Mouse (Mus musculus): ENCODE measurements at regions not wholly inside any gene's neighbourhood (a gene's known extent, or its start where the extent isn't known, plus 50 kb on each side); places are given as distances from the start of the nearest gene placed in this dataset.

- Histone ChIP-seq H3K9me3 (replicated peaks; ENCODE audit: insufficient read depth, low read length) (no peaks in the 10 kb centered on the region), H3K9ac (ENCODE audit: control insufficient read depth, low read depth, low read length, poor library complexity, severe bottlenecking) (no peak overlapping the region), H3K27me3 (ENCODE audit: control insufficient read depth in 1 of 2, insufficient read depth in 2 of 2, low read length in 2 of 2) (peaks cover 0 to 11% of the 10 kb centered on the region in 2 experiments; a peak in 3 of 4 replicates), H3K79me2 (ENCODE audit: control insufficient read depth, insufficient read depth, low read length, poor library complexity) (no peaks in the 10 kb centered on the region), H3K4me1 (ENCODE audit: control insufficient read depth in 1 of 2, insufficient read depth in 2 of 2, low read length in 2 of 2) (no peaks in the 10 kb centered on the region), H3K4me3 (ENCODE audit: control insufficient read depth in 1 of 2, insufficient read depth in 1 of 2, low read depth in 2 of 2, low read length in 2 of 2) (no peak overlapping the region), H3K36me3 (ENCODE audit: control insufficient read depth in 1 of 2, insufficient read depth in 2 of 2, low read length in 2 of 2) (no peaks in the 10 kb centered on the region), H3K27ac (ENCODE audit: control insufficient read depth, low read depth, low read length) (no peak overlapping the region)
- no peak for DNase-seq (ENCODE audit: low read depth, low spot score)
- TF ChIP-seq TCF12 (IDR thresholded peaks at IDR 0.05; ENCODE audit: low read depth, low read length), result no peak
- no peak for TF ChIP-seq TAL1 (IDR thresholded peaks at IDR 0.05; ENCODE audit: low read length)
- TF ChIP-seq ELF1 (IDR thresholded peaks at IDR 0.05; ENCODE audit: low read depth, low read length), result no peak
- TF ChIP-seq POLR2A (IDR thresholded peaks at IDR 0.05; ENCODE audit: control insufficient read depth in 1 of 2, insufficient read depth in 1 of 2, low read depth in 1 of 2, low read length in 2 of 2, poor library complexity in 1 of 2), result no peak
- TF ChIP-seq GATA1 (IDR thresholded peaks at IDR 0.05; ENCODE audit: low read depth, low read length), result no peak
- no peak for TF ChIP-seq E2F4 (IDR thresholded peaks at IDR 0.05; ENCODE audit: borderline replicate concordance, low read depth, low read length)
- TF ChIP-seq MXI1 (IDR thresholded peaks at IDR 0.05; ENCODE audit: low read depth, low read length), result no peak
- no peak for TF ChIP-seq GABPA (IDR thresholded peaks at IDR 0.05; ENCODE audit: low read depth, low read length)
- TF ChIP-seq RCOR1 (IDR thresholded peaks at IDR 0.05; ENCODE audit: low read depth, low read length), result no peak
- no peak for TF ChIP-seq MAX (IDR thresholded peaks at IDR 0.05; ENCODE audit: low read length)
- TF ChIP-seq JUND (IDR thresholded peaks at IDR 0.05; ENCODE audit: low read depth, low read length), result no peak
- no peak for TF ChIP-seq SIN3A (IDR thresholded peaks at IDR 0.05; ENCODE audit: low read length)
- no peak for TF ChIP-seq HCFC1 (IDR thresholded peaks at IDR 0.05; ENCODE audit: low read depth, low read length)
- no peak for TF ChIP-seq POLR2AphosphoS2 (IDR thresholded peaks at IDR 0.05; ENCODE audit: low read length)
- no peak for TF ChIP-seq BHLHE40 (IDR thresholded peaks at IDR 0.05; ENCODE audit: borderline replicate concordance, low read depth, low read length)
- TF ChIP-seq EP300 (IDR thresholded peaks at IDR 0.05; ENCODE audit: low read depth in 1 of 2, low read length in 2 of 2), result no peak
- no peak for TF ChIP-seq NRF1 (IDR thresholded peaks at IDR 0.05; ENCODE audit: insufficient read depth, low read depth, low read length, poor library complexity, severe bottlenecking)
- no peak for TF ChIP-seq NELFE (IDR thresholded peaks at IDR 0.05; ENCODE audit: low read depth, low read length)
Observed at GRCm38 (mm10) chr4:150706793-150707724, 55.1 kb upstream of the Slc45a1 start.

GRCm38 (mm10) chr4:150706291-150706690, 54.3 kb upstream of the Slc45a1 start:
- no peak overlapping the region for H3K27ac ChIP-seq (ENCODE audit: control insufficient read depth, low read depth, low read length)
- H3K79me2 ChIP-seq (ENCODE audit: control insufficient read depth, insufficient read depth, low read length, poor library complexity), result no peaks in the 10 kb centered on the region
- no peaks in the 10 kb centered on the region for H3K9me3 ChIP-seq (replicated peaks; ENCODE audit: insufficient read depth, low read length)
- DNase-seq (ENCODE audit: low read depth, low spot score), result no peak
- no peak overlapping the region for H3K4me3 ChIP-seq (ENCODE audit: control insufficient read depth in 1 of 2, insufficient read depth in 1 of 2, low read depth in 2 of 2, low read length in 2 of 2)
- H3K36me3 ChIP-seq (ENCODE audit: control insufficient read depth in 1 of 2, insufficient read depth in 2 of 2, low read length in 2 of 2), result no peaks in the 10 kb centered on the region
- peaks cover 0 to 12% of the 10 kb centered on the region in 2 experiments; a peak in 3 of 4 replicates for H3K27me3 ChIP-seq (ENCODE audit: control insufficient read depth in 1 of 2, insufficient read depth in 2 of 2, low read length in 2 of 2)
- H3K9ac ChIP-seq (ENCODE audit: control insufficient read depth, low read depth, low read length, poor library complexity, severe bottlenecking), result no peak overlapping the region
- no peaks in the 10 kb centered on the region for H3K4me1 ChIP-seq (ENCODE audit: control insufficient read depth in 1 of 2, insufficient read depth in 2 of 2, low read length in 2 of 2)
- no peak for TF ChIP-seq MAX (IDR thresholded peaks at IDR 0.05; ENCODE audit: low read length)
